Mouse (Mus musculus): ENCODE results near the gene Plcb4.

GRCm38 (mm10) chr2:136051688-136052289 lies 393.0 kb downstream of the Plcb4 start, which contains the start of gene Lamp5:
- TF ChIP-seq POLR2A (IDR thresholded peaks at IDR 0.05; ENCODE audit: low read depth, low read length), result no peak
- no peak for TF ChIP-seq CTCF (IDR thresholded peaks at IDR 0.05; ENCODE audit: borderline replicate concordance, insufficient read depth, low read length)
